Mouse (Mus musculus) CD4-positive, CD25-positive, alpha-beta regulatory T cell, adult 2 months (primary cell): ENCODE results near the gene Upk3a.

Source experiments
- DNase-seq: peaks from one replicate; pipeline ENCODE4 v3.0.0-alpha.2; 2012; ENCODE audit warnings: low read depth, low spot score

Upk3a gene

GRCm38 (mm10) chr15:85016951-85017664 lies at the start of gene Upk3a:
Gene Upk3a, plus strand, starts transcription at chr15:85017141.
- DNase-seq = peak; percentile 28

GRCm38 (mm10) chr15:84968534-84968933 lies 48.4 kb upstream of the Upk3a start:
- DNase-seq = no peak

- no peak for DNase-seq
Measured at GRCm38 (mm10) chr15:84972860-84973543, 43.9 kb upstream of the Upk3a start.

- no peak for DNase-seq
Measured at GRCm38 (mm10) chr15:84973544-84973871, 43.4 kb upstream of the Upk3a start.

- DNase-seq = no peak
Measured at GRCm38 (mm10) chr15:84975729-84976128, 41.2 kb upstream of the Upk3a start.

- no peak for DNase-seq
Measured at GRCm38 (mm10) chr15:84981609-84982313, 35.2 kb upstream of the Upk3a start.

- no peak for DNase-seq
Measured at GRCm38 (mm10) chr15:84982888-84983287, 34.1 kb upstream of the Upk3a start.

GRCm38 (mm10) chr15:84983721-84984120 lies 33.2 kb upstream of the Upk3a start:
- no peak for DNase-seq

GRCm38 (mm10) chr15:84985516-84986160 lies 31.3 kb upstream of the Upk3a start:
- DNase-seq = no peak

GRCm38 (mm10) chr15:84986171-84987019 lies 30.5 kb upstream of the Upk3a start:
- no peak for DNase-seq

- peak; percentile 25 for DNase-seq
Measured at GRCm38 (mm10) chr15:84987020-84987815, 29.7 kb upstream of the Upk3a start.

GRCm38 (mm10) chr15:84987874-84988825 lies 28.8 kb upstream of the Upk3a start, which contains the start of gene 5031439G07Rik:
Gene 5031439G07Rik, minus strand, starts transcription at chr15:84988551.
- DNase-seq = peak; percentile 96

GRCm38 (mm10) chr15:84989098-84989497 lies 27.8 kb upstream of the Upk3a start:
- DNase-seq = no peak

- DNase-seq = no peak
Measured at GRCm38 (mm10) chr15:84989771-84990170, 27.2 kb upstream of the Upk3a start.

- no peak for DNase-seq
Measured at GRCm38 (mm10) chr15:84994498-84994897, 22.4 kb upstream of the Upk3a start.

GRCm38 (mm10) chr15:84995041-84995440 lies 21.9 kb upstream of the Upk3a start:
- DNase-seq = no peak

GRCm38 (mm10) chr15:84995967-84996366 lies 21.0 kb upstream of the Upk3a start:
- DNase-seq = peak; percentile 79

- no peak for DNase-seq
Measured at GRCm38 (mm10) chr15:84997768-84998454, 19.0 kb upstream of the Upk3a start.

- no peak for DNase-seq
Measured at GRCm38 (mm10) chr15:84999911-85000310, 17.0 kb upstream of the Upk3a start.
